Mouse (Mus musculus): ENCODE measurements around the gene Rpl19.

- TF ChIP-seq CTCF (IDR thresholded peaks at IDR 0.05; ENCODE audit: low read depth) (no peak), EP300 (IDR thresholded peaks at IDR 0.05; ENCODE audit: low read depth) (no peak)
These were observed 4.3 kb upstream of the Rpl19 start for GRCm38 (mm10) chr11:98022253-98022554.
